Mouse (Mus musculus) midbrain, embryonic 10.5 days (tissue): ENCODE data around the gene Tnfsf9. TPM values are rescaled to one million over a fixed set of nuclear protein-coding genes. Genes with fewer than 3 reads are reported as not detected.

Experiments
- DNase-seq: peaks from one replicate; pipeline ENCODE4 v3.0.0-alpha.2; 2017; ENCODE audit warnings: low spot score
- H3K27ac ChIP-seq: fragments of 300-500 bp; sonication (generic); replicated peaks from 2 replicates; pipeline ENCODE4 v1.5.1; 2016; ENCODE audit warnings: mild to moderate bottlenecking
- H3K27me3 ChIP-seq: fragments of 300-500 bp; sonication (generic); 2 replicates; pipeline ENCODE4 v1.6.1; 2016; ENCODE audit warnings: low read depth, mild to moderate bottlenecking; ENCODE audit not compliant: poor library complexity, severe bottlenecking
- H3K36me3 ChIP-seq: fragments of 300-500 bp; sonication (generic); 2 replicates; pipeline ENCODE4 v1.6.1; 2016; ENCODE audit warnings: mild to moderate bottlenecking, moderate library complexity
- H3K4me1 ChIP-seq: fragments of 300-500 bp; sonication (generic); 2 replicates; pipeline ENCODE4 v1.6.1; 2016
- H3K4me3 ChIP-seq: fragments of 300-500 bp; sonication (generic); 2 replicates; pipeline ENCODE4 v1.5.1; 2016; ENCODE audit warnings: mild to moderate bottlenecking, moderate library complexity
- H3K9me3 ChIP-seq: fragments of 300-500 bp; sonication (generic); replicated peaks from 2 replicates; pipeline ENCODE4 v1.6.1; 2016; ENCODE audit warnings: mild to moderate bottlenecking
- WGBS: fragments of 180-500 bp; shearing (Covaris S2); methylation state at CpG from one replicate; pipeline ENCODE4 v1.1.7; 2016; 5-methylcytosine and 5-hydroxymethylcytosine counted together
- polyA plus RNA-seq: library from polyadenylated mRNA; unstranded; fragments of >200 nt; fragmentation: Nextera tagmentation; extraction: Ambion mirVana; gene quantifications from 2 replicates; pipeline ENCODE4 v1.2.1, GENCODE M21; 2016

The Tnfsf9 gene
- polyA plus RNA-seq, 1 experiment from 2014 or later = 12.3 TPM

DNA sequence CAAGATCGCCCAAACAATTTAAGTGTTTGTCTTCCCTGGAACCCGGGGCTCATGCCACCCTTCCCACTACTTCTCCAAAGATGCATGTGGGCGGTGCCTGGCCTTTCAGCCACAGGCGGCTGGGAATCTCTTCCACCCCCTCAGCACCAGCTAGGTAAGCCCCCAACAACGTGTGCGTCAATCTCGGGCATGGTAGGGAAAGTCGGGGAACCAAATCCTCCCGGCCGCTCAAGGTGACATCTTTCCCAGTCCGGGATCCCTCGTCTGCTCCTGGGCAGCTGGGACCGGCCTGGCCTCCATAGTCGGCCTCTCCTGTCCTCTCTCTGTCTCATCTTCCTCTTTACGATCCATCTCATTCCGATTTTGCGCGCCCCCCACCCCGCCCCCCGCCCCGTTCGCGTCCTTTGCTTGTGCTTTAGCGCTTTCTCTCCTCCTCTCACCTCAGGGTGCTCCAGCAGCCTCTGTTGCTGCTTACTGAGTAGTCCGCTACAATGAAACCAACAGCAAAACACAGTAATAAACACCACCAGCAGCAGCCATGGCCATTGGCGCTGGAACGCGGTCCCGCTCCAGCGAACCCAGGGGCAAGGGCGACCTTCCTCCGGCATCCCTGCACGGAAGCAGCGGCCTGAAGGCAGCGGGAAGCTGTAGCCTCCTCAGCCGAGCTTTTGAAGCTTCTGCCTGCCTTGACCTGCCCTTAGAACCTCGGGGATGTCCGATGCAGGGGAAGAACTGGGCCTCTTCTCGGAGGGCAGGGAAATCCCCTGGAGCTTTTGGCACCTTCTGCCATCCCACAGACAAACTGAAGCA lies 44.1 kb downstream of the Tnfsf9 start, which contains the start of gene Cd70:
Cd70 (minus strand) TSS at position 784 of the 810 bp plus-strand sequence.
- peak within 1 kb of the TSS; percentile 53 for H3K4me3 ChIP-seq
- H3K4me1 ChIP-seq = peaks cover 17% of the 10 kb centered on the region
- H3K27ac ChIP-seq = peak within 1 kb of the TSS; percentile 64; the same call in 1 of the 2 replicates
- H3K36me3 ChIP-seq = no peaks in the 10 kb centered on the region
- DNase-seq = peak; percentile 32
- peaks cover 54% of the 10 kb centered on the region for H3K27me3 ChIP-seq
- H3K9me3 ChIP-seq = peaks cover 13% of the 10 kb centered on the region; the same call in 1 of the 2 replicates
- 3% methylated on average over 39 of the region's 39 CpGs for WGBS

DNA sequence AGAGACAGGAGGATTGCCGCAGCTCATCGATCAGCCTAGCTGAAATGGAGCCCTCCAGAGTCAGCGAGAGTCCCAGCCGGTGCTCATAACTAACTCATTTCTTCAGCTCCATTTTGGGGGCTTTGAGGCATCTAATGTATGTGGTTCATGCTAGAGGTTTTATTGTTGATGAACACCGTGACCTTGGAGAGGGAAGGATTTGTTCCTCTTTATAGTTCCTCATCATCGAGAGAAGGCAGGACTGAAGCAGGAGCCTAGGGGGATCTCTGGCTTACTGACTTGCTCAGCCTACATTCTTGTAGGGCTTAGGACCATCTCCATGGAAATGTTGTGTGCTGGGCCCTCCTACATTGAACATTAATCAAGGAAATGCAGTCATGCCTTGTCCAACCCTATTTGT lies 47.9 kb downstream of the Tnfsf9 start:
- no peak overlapping the region for H3K4me3 ChIP-seq
- WGBS = 86% methylated on average over 6 of the region's 6 CpGs
- peaks cover 33% of the 10 kb centered on the region for H3K27me3 ChIP-seq
- peaks cover 13% of the 10 kb centered on the region; the same call in 1 of the 2 replicates for H3K9me3 ChIP-seq
- peaks cover 17% of the 10 kb centered on the region for H3K4me1 ChIP-seq
- H3K27ac ChIP-seq = no peak overlapping the region
- DNase-seq = no peak
- no peaks in the 10 kb centered on the region for H3K36me3 ChIP-seq

DNA sequence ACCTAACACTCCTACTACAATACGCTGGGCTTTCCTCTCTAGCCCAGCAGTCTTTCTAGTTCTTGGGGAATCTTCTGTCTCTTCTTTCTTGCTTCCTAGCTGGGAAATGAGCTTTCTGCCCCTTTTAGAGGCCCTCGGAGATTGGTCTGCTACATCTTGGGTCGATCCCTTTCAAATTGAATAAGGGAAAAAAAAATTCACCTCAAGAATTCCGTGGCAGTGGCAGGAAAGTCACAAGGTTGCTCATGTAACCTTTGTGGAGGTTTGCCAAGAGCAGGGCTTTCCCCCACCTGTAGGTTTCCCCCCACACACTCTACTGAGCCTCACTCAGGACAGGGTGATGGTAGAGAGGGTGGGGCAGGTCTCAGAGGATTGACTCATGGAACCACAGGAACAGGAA lies 48.7 kb downstream of the Tnfsf9 start:
- Histone ChIP-seq H3K9me3 (peaks cover 13% of the 10 kb centered on the region; the same call in 1 of the 2 replicates), H3K27ac (no peak overlapping the region), H3K27me3 (peaks cover 25% of the 10 kb centered on the region), H3K4me3 (no peak overlapping the region), H3K4me1 (peaks cover 15% of the 10 kb centered on the region), H3K36me3 (no peaks in the 10 kb centered on the region)
- DNase-seq = no peak
- WGBS = 81% methylated on average over 4 of the region's 4 CpGs

Other genes with a start within 250 kb of the Tnfsf9 start
- gene Acsbg2, start 230.9 kb upstream of the Tnfsf9 start, polyA plus RNA-seq = not detected in 2 replicates
- 0.48 and 0.66 TPM in 2 replicates for gene 1700061G19Rik, start 229.8 kb upstream of the Tnfsf9 start, polyA plus RNA-seq
- gene Mllt1, start 169.9 kb upstream of the Tnfsf9 start, polyA plus RNA-seq = 67.7 and 77.8 TPM in 2 replicates
- not detected in 2 replicates for gene Acer1, start 123.2 kb upstream of the Tnfsf9 start, polyA plus RNA-seq
- 173 and 174 TPM in 2 replicates for gene Clpp, start 115.0 kb upstream of the Tnfsf9 start, polyA plus RNA-seq
- gene Alkbh7, start 108.0 kb upstream of the Tnfsf9 start, polyA plus RNA-seq = 40.2 and 41.3 TPM in 2 replicates
- gene Pspn, start 105.3 kb upstream of the Tnfsf9 start, polyA plus RNA-seq = 0.76 and 0.94 TPM in 2 replicates
- gene Gtf2f1, start 94.0 kb upstream of the Tnfsf9 start, polyA plus RNA-seq = 81.2 and 83.3 TPM in 2 replicates
- gene Gm17949, start 93.9 kb upstream of the Tnfsf9 start, polyA plus RNA-seq = 0.39 and 0.52 TPM in 2 replicates
- 45.4 and 53.7 TPM in 2 replicates for gene Khsrp, start 73.8 kb upstream of the Tnfsf9 start, polyA plus RNA-seq
- 0.10 TPM in 1 of 2 replicates, not detected in the other for gene Slc25a41, start 63.7 kb upstream of the Tnfsf9 start, polyA plus RNA-seq
- 1.2 and 1.5 TPM in 2 replicates for gene Crb3, start 46.2 kb upstream of the Tnfsf9 start, polyA plus RNA-seq
- 10.4 and 12.6 TPM in 2 replicates for gene Slc25a23, start 45.5 kb upstream of the Tnfsf9 start, polyA plus RNA-seq
- 1.5 and 2.3 TPM in 2 replicates for gene Dennd1c, start 26.8 kb upstream of the Tnfsf9 start, polyA plus RNA-seq
- 68.7 and 128 TPM in 2 replicates for gene Tubb4a, start 17.5 kb upstream of the Tnfsf9 start, polyA plus RNA-seq
- gene Cd70, start 44.5 kb downstream of the Tnfsf9 start, polyA plus RNA-seq = 0.27 TPM in 1 of 2 replicates, not detected in the other
- 0.06 and 0.21 TPM in 2 replicates for gene Tnfsf14, start 88.9 kb downstream of the Tnfsf9 start, polyA plus RNA-seq
- gene C3, start 122.8 kb downstream of the Tnfsf9 start, polyA plus RNA-seq = 0.07 TPM in 1 of 2 replicates, not detected in the other
- 23.9 and 26.0 TPM in 2 replicates for gene Gpr108, start 143.1 kb downstream of the Tnfsf9 start, polyA plus RNA-seq
- gene Trip10, start 144.1 kb downstream of the Tnfsf9 start, polyA plus RNA-seq = 34.0 and 42.1 TPM in 2 replicates
- 1.9 and 2.0 TPM in 2 replicates for gene Vav1, start 173.8 kb downstream of the Tnfsf9 start, polyA plus RNA-seq